Mouse (Mus musculus) hematopoietic stem cell, adult 5-6 weeks (primary cell): ENCODE results near the gene Myrfl. TPM values are rescaled to one million over a fixed set of nuclear protein-coding genes. Genes with fewer than 3 reads are reported as not detected.
A peak's percentile ranks its signal among the peaks of the same experiment; 100 is the strongest.

Experiments used
- ATAC-seq, 2 experiments: fragments of 125-278 bp in 1 of 2; replicated peaks in 1 of 2; 2 replicates each; pipeline ENCODE4 v1.8.0; 2016 to 2017; ENCODE audit warnings: inconsistent platforms in 2 of 2, mild to moderate bottlenecking in 2 of 2, moderate number of reproducible peaks in 2 of 2, low read depth in 1 of 2, moderate TSS enrichment in 1 of 2; ENCODE audit not compliant: low FRiP score in 2 of 2, poor library complexity in 2 of 2, severe bottlenecking in 2 of 2, insufficient read depth in 1 of 2, low TSS enrichment in 1 of 2
- total RNA-seq: library from RNA; stranded (forward); fragments of 172-1452, 232-1000 nt; gene quantifications from 2 replicates; pipeline ENCODE4 v1.2.3, GENCODE M21; 2017

Gene Myrfl
- not detected in 2 replicates for total RNA-seq

GRCm38 (mm10) chr10:116896336-116897177, at the start of gene Myrfl:
Myrfl (minus strand) TSS chr10:116896919.
- ATAC-seq, result no peak

- ATAC-seq, result no peak
Observed at GRCm38 (mm10) chr10:116944940-116945339, 48.2 kb upstream of the Myrfl start.

- no peak for ATAC-seq
Observed at GRCm38 (mm10) chr10:116944144-116944543, 47.4 kb upstream of the Myrfl start.

GRCm38 (mm10) chr10:116943025-116943424, 46.3 kb upstream of the Myrfl start:
- ATAC-seq, result no peak

- 0 out of 4 replicates have a peak, but pooled peaks of 1 of the 2 experiments have one; percentile 25 for ATAC-seq
Observed at GRCm38 (mm10) chr10:116935028-116935427, 38.3 kb upstream of the Myrfl start.

GRCm38 (mm10) chr10:116933794-116934193, 37.1 kb upstream of the Myrfl start:
- no peak for ATAC-seq

- ATAC-seq, result no peak
Observed at GRCm38 (mm10) chr10:116932418-116932817, 35.7 kb upstream of the Myrfl start.

- peak; percentile 30 to 48; a peak in 3 of 4 replicates for ATAC-seq
Observed at GRCm38 (mm10) chr10:116931497-116932179, 34.9 kb upstream of the Myrfl start.

GRCm38 (mm10) chr10:116930936-116931335, 34.2 kb upstream of the Myrfl start:
- ATAC-seq, result no peak

- peak in 1 of 2 experiments; percentile 12; a peak in 1 of 4 replicates for ATAC-seq
Observed at GRCm38 (mm10) chr10:116930506-116930905, 33.8 kb upstream of the Myrfl start.

- ATAC-seq, result no peak
Observed at GRCm38 (mm10) chr10:116928826-116929225, 32.1 kb upstream of the Myrfl start.

GRCm38 (mm10) chr10:116926428-116927113, 29.9 kb upstream of the Myrfl start:
- peak in 1 of 2 experiments; percentile 40; a peak in 1 of 4 replicates for ATAC-seq

GRCm38 (mm10) chr10:116923651-116924495, 27.2 kb upstream of the Myrfl start:
- ATAC-seq, result no peak

GRCm38 (mm10) chr10:116922161-116922560, 25.4 kb upstream of the Myrfl start:
- no peak for ATAC-seq

- ATAC-seq, result no peak
Observed at GRCm38 (mm10) chr10:116921416-116921815, 24.7 kb upstream of the Myrfl start.

- ATAC-seq, result no peak
Observed at GRCm38 (mm10) chr10:116920641-116921040, 23.9 kb upstream of the Myrfl start.
